Mouse (Mus musculus) Patski (cell line): ENCODE measurements around the gene Mindy4. TPM values are rescaled to one million over a fixed set of nuclear protein-coding genes. Genes with fewer than 3 reads are reported as not detected.

Experiments used
- ATAC-seq: fragments of 100-300 bp; one replicate; pipeline ENCODE4 v1.8.0; 2021
- CTCF ChIA-PET: fragments of 350-600 bp; sonication (Branson Sonifier 250); formaldehyde crosslinking; loops from one replicate; lab custom pipeline; 2022; ENCODE audit warnings: inconsistent platforms; lab: Charles Lee
- POLR2A ChIA-PET: fragments of 350-600 bp; sonication (Branson Sonifier 250); formaldehyde crosslinking; loops from one replicate; lab custom pipeline; 2022; ENCODE audit warnings: antibody characterized with exemption, inconsistent platforms; lab: Charles Lee
- DNase-seq: peaks from one replicate; pipeline ENCODE4 v3.0.0-alpha.2; 2011; ENCODE audit warnings: low read depth, low spot score
- H3K27me3 ChIP-seq: fragments of 371-371 bp; one replicate; pipeline ENCODE4 v1.5.1; 2021
- CTCF ChIP-seq: fragments of 100-300 bp; IDR thresholded peaks from one replicate; pipeline ENCODE4 v1.5.1; 2021
- in situ Hi-C: fragments of 300-500 bp; cut with MboI; formaldehyde crosslinking; loops from 3 replicates; pipeline ENCODE4 v1.11.1; 2018; ENCODE audit warnings: low pct_unique_long_range_greater_than_20kb, mixed read lengths
- polyA plus RNA-seq: library from polyadenylated mRNA; unstranded; gene quantifications from one replicate; pipeline ENCODE4 v1.2.3, GENCODE M21; 2021

Mindy4 gene
- polyA plus RNA-seq, 1 experiment from 2014 or later, result 26.0 TPM

DNA sequence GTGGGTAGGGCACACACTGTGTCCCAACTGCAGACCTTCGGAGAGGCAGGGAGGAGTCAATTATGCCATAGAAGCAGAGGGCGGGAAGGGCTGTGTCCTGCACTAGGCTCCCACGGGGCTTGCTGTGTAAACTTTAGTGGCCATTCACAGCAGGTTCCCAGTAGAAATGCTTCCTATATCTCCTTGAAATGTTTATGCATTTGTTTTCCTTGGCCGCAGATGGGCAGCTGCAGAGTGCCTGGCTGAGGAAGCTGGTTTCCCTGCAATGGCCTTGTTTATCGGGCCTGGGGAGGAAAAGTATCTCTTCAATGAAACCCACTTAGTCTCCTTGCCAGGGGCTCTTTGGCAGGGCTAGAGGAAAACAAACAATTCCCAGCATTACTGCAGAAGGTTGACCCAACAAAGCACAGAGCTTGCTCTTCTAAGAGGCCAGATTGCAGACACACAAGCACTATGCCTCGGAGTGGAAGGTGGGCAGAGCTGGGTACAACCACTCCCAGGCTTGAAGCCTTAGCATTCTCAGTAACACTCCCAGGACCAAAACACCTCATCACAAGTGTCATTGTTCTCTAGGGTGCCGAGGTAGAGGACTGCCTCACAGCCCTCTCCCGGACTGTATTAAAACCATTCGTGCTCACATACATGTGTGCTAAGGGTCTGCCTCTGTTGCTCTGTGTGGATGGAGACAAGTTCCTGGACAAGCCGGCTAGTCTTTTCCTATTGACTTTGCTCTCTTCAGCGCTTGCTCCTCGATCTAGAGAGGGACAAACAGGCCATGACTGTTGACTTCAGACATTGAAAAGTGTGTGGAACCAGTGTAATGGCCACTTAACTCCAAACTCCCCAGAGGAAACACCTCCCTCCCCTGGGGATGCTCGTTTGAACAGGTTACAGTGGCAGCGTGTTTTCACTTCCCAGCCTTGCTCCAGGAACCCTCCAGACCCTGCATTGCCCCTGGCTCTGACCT lies 116.7 kb downstream of the Mindy4 start:
- in situ Hi-C loops, result no loop called here
- ChIA-PET CTCF (interaction anchor here (1.6 kb wide), 1 partner anchor 17 kb away, joined by 5 read pairs; the partner anchor contains the start of gene Aqp1), POLR2A (interaction anchor here (0.8 kb wide), 1 partner anchor 25 kb away, joined by 4 read pairs; no protein-coding TSS in a partner anchor)
- no peak for ATAC-seq
- TF ChIP-seq CTCF, result no peak
- no peak for DNase-seq
- no peaks in the 10 kb centered on the region for H3K27me3 ChIP-seq

DNA sequence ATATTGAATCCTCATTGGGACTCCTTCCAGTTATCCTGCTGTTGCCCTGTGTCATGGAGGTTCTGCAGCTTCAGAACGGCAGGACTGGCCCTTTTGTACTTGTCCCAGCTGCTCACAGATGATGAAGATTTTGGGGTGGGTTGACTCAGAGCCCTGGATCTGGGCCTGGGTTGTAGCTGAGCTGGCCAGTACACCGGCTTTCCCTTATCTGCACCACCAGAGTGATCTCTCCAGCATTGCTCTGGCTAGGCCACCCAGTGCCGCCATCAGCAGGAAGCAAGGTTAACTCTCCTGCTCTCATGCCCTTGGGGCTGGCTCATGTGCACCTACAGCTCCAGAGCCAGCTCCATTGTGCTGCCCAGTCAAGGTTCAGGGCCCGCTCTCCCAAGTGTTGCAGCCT lies 117.7 kb downstream of the Mindy4 start:
- CTCF ChIA-PET, result interaction anchor here (1.1 kb wide), 1 partner anchor 16 kb away, joined by 3 read pairs; no protein-coding TSS in a partner anchor
- no peak for TF ChIP-seq CTCF
- POLR2A ChIA-PET, result no interaction called here
- no peak for ATAC-seq
- H3K27me3 ChIP-seq, result no peaks in the 10 kb centered on the region
- in situ Hi-C loops, result no loop called here
- no peak for DNase-seq

DNA sequence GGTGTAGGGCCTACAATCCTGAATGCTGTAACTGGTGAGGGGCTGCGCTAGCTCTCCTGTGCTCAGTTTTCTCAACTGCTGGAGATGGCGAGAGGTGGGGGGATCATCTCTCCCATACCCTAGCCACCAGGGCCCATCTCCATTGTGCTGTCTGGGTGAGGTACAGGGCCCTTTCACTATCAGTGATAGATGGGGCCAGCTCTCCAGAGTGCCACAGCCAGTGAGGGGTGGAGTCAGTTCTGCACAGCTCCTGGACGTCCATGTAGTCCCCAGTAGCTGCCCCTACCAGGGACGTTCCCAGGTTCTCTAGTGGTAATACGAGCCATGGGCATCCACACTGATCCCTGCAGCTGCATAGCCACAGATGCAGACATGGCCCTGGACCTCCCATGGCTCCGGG lies 118.3 kb downstream of the Mindy4 start:
- in situ Hi-C loops, result no loop called here
- POLR2A ChIA-PET, result no interaction called here
- no peak for ATAC-seq

DNA sequence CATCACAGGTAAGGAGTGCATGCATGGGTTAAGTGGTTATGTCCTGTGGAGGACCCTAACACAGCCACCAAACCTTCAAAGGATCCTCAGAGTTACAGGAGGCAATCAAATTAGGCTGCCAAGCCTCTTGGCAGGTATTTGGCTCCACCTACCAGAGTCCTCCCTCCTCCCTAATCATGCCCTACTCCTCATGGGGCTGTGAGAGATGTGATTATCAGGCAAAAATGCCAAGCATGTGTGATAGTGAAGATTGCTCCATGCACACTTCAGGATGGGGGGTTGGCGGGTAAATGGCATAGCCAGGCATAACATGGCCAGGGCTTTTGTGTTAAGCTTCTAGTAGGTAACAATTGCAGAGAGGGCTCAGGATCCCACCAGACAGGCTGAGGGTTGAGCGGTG lies 119.8 kb downstream of the Mindy4 start:
- no peak for ATAC-seq
- CTCF ChIA-PET, result interaction anchor here (1.3 kb wide), 2 partner anchors 19 to 25 kb away, joined by 3 read pairs; no protein-coding TSS in a partner anchor
- POLR2A ChIA-PET, result no interaction called here
- TF ChIP-seq CTCF, result no peak
- H3K27me3 ChIP-seq, result no peaks in the 10 kb centered on the region
- in situ Hi-C loops, result no loop called here
- no peak for DNase-seq

More for the DNA sequence above, 118.3 kb downstream of the Mindy4 start:
- CTCF ChIA-PET, result interaction anchor here (1.1 to 1.3 kb wide), 2 partner anchors 17 to 24 kb away, joined by 3 read pairs; no protein-coding TSS in a partner anchor
- TF ChIP-seq CTCF, result no peak
- no peaks in the 10 kb centered on the region for H3K27me3 ChIP-seq
- DNase-seq, result no peak

DNA sequence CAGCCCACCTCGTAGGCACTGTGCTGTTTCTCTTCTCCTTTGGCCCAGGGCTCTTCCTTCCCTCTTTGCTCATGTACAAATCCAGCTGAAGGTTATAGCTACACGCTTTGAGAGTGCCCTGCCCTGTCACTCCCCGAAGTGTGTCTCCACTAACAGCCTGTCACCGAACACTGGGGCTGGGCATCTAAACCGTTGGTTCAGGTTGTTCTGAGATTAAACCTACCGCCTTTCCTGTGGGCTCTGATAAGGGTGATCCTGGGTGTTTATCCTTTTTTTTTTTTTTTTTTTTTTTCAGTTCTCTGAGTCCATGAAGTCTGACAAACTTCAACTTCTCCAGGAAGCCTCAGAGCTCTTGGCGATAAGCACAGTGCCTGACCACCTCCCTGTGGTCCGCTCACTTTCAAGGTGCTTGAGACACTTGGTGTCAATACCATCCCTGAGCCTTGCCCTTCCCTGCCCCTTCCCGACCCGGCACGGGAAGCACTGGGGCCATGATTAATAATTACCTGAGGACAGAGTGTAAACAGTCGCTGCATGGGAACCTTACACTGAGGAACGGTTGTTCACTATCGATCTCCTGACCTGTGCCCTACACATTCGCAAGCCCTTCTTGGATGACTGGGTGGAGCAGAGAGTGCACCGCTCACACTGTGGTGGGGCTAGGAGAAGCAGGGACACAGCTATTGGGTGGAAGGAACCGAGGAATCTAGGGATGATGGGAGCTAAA lies 120.9 kb downstream of the Mindy4 start:
- no peak for TF ChIP-seq CTCF
- CTCF ChIA-PET, result interaction anchor here (1.3 kb wide), 1 partner anchor 20 kb away, joined by 3 read pairs; no protein-coding TSS in a partner anchor
- ATAC-seq (no peak), DNase-seq (no peak)
- in situ Hi-C loops, result no loop called here
- POLR2A ChIA-PET, result interaction anchor here (1.0 kb wide), 1 partner anchor 13 kb away, joined by 3 read pairs; no protein-coding TSS in a partner anchor
- no peaks in the 10 kb centered on the region for H3K27me3 ChIP-seq

DNA sequence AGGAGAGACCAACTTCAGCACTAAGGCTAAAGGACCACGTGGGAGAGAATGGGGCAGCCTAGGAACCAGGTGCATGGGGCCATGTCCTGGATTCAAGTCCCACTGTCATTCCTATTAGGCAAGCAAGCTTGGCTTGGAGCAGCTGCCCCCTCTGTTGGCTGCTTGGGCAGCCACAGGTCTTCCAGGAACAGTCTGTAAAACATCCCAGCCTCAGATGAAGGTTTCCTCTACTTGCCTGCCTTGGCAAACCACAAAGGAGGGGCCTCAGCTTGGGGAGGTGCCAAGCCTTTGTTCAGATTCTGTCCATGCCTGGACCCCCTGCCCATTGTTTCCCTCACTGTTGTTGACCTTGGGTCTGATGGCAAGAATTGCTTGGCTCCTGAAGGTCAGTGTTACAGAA lies 121.6 kb downstream of the Mindy4 start:
- in situ Hi-C loops, result no loop called here

DNA sequence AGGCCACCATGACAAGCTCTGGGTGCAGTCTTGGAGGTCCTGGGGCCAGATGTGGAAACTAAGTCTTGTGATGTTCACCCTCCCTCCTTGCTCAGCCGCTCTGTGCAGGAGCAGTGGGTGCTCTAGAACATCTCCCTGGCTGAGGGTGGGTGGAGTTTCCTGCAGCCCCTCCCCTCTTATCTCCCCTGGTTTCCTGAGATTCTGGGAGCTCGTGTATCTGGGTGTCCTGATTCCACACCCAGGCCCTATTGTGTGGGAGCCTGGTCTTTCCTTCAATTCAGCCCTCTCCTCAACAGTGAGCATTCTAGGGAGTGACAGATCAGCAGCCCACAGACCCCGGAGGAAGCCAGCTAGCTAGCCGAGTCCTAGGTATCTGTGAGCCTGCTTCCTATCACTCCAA lies 123.1 kb downstream of the Mindy4 start:
- H3K27me3 ChIP-seq, result no peaks in the 10 kb centered on the region
- no peak for DNase-seq
- in situ Hi-C loops, result no loop called here
- POLR2A ChIA-PET, result no interaction called here
- CTCF ChIA-PET, result interaction anchor here (0.6 kb wide), 1 partner anchor 44 kb away, joined by 3 read pairs; no protein-coding TSS in a partner anchor
- TF ChIP-seq CTCF, result no peak
- no peak for ATAC-seq

More for the DNA sequence above, 121.6 kb downstream of the Mindy4 start:
- ChIA-PET CTCF (no interaction called here), POLR2A (interaction anchor here (0.6 to 1.0 kb wide), 2 partner anchors 12 to 15 kb away, joined by 3 read pairs; no protein-coding TSS in a partner anchor)
- no peaks in the 10 kb centered on the region for H3K27me3 ChIP-seq
- DNase-seq (no peak), ATAC-seq (no peak)
- TF ChIP-seq CTCF, result no peak

DNA sequence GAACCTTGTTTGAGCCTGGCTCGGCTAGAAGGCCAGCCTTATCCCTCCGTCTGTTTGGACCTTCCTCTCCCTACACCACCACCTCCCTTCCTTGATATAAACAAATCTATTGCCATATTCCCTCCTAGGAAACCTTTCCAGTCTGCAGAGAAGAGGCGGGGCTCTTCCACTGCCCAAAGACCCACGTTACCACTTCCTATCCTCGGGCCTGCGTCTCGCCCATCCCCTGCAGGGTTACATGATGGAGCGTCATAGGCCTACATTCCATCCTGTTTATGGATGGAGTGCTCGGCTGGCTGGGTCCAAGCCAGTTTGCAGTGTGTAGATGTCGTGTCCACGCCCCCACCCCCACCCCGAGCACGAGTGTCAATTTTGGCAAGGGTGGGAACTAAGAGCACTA lies 124.1 kb downstream of the Mindy4 start:
- DNase-seq, result no peak
- in situ Hi-C loops, result no loop called here
- TF ChIP-seq CTCF, result no peak
- ChIA-PET POLR2A (interaction anchor here (0.9 to 1.0 kb wide), 2 partner anchors 13 to 24 kb away, joined by 3 to 4 read pairs; no protein-coding TSS in a partner anchor), CTCF (no interaction called here)
- ATAC-seq, result no peak
- no peaks in the 10 kb centered on the region for H3K27me3 ChIP-seq

DNA sequence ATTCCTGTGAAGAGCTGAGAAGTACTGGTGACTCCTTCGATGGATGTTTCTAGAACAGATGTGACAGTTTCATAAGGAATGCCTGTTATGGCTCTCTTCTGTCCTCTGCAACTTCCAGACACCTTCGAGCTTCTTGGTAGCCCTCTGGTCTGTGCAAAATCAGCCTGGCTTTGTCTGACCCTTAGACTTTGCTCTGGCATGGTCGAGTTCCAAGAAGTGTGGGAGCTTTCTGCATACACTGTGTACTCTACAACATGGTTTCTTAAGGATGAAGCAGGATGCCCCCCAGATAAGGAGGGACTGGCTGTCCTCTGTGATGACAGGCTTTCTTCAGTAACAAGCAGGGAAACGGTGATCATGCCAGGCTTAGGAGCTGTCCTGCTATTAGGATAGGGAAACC lies 125.0 kb downstream of the Mindy4 start:
- POLR2A ChIA-PET, result interaction anchor here (0.9 to 1.1 kb wide), 3 partner anchors 10 to 24 kb away, joined by 3 to 4 read pairs (median 4); no protein-coding TSS in a partner anchor

DNA sequence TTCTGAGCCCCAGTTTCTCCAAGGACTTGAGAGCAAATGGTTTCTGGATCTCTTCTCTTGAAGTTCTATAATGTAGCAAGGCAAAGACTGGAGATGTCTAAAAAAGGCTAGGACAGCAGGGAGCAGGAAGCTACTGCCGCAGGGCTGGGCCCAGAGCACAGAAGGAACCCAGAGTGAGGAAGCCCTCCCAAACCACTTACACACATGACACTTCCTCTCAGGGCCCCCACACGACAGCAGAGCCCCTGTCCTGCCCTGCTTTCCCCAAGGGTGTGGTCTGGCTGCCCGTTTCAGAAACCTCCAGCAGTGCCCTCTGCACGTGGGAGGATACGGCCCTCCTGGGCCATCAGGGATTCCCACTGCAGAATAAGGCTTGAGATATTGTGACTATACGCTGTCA lies 128.1 kb downstream of the Mindy4 start:
- CTCF ChIA-PET, result no interaction called here
- ATAC-seq (no peak), DNase-seq (no peak)
- no peaks in the 10 kb centered on the region for H3K27me3 ChIP-seq
- in situ Hi-C loops, result no loop called here
- TF ChIP-seq CTCF, result no peak
- POLR2A ChIA-PET, result no interaction called here

More for the DNA sequence above, 125.0 kb downstream of the Mindy4 start:
- DNase-seq, result no peak
- no peak for ATAC-seq
- CTCF ChIA-PET, result interaction anchor here (0.9 to 1.3 kb wide), 2 partner anchors 10 to 19 kb away, joined by 3 read pairs; no protein-coding TSS in a partner anchor
- in situ Hi-C loops, result no loop called here
- TF ChIP-seq CTCF, result no peak
- no peaks in the 10 kb centered on the region for H3K27me3 ChIP-seq
